Mouse (Mus musculus) midbrain, embryonic 12.5 days (tissue): ENCODE results near the gene Dnaaf3. TPM values are rescaled to one million over a fixed set of nuclear protein-coding genes. Genes with fewer than 3 reads are reported as not detected.
"Not testable (repeated sequence)": the region's sequence is repeated elsewhere in the genome, so short reads cannot be mapped to it uniquely, and the experiment has no call there.

ENCODE experiments used
- ATAC-seq: fragments of 200-750 bp; cut with Nextera tagmentation; 2 replicates; pipeline ENCODE4 v1.8.0; 2017; ENCODE audit warnings: low read depth, moderate TSS enrichment, moderate library complexity; ENCODE audit not compliant: low FRiP score
- H3K27ac ChIP-seq: fragments of 300-500 bp; sonication (generic); replicated peaks from 2 replicates; pipeline ENCODE4 v1.5.1; 2016; ENCODE audit warnings: mild to moderate bottlenecking
- H3K27me3 ChIP-seq: fragments of 300-500 bp; sonication (generic); 2 replicates; pipeline ENCODE4 v1.6.1; 2016; ENCODE audit warnings: mild to moderate bottlenecking
- H3K36me3 ChIP-seq: fragments of 300-500 bp; sonication (generic); 2 replicates; pipeline ENCODE4 v1.6.1; 2016
- H3K4me1 ChIP-seq: fragments of 300-500 bp; sonication (generic); 2 replicates; pipeline ENCODE4 v1.6.1; 2016
- H3K4me2 ChIP-seq: fragments of 300-500 bp; sonication (generic); replicated peaks from 2 replicates; pipeline ENCODE4 v1.6.1; 2016; ENCODE audit warnings: mild to moderate bottlenecking, moderate library complexity
- H3K4me3 ChIP-seq: fragments of 300-500 bp; sonication (generic); 2 replicates; pipeline ENCODE4 v1.5.1; 2016; ENCODE audit warnings: mild to moderate bottlenecking
- H3K9ac ChIP-seq: fragments of 300-500 bp; sonication (generic); replicated peaks from 2 replicates; pipeline ENCODE4 v1.6.1; 2016; ENCODE audit warnings: mild to moderate bottlenecking, moderate library complexity
- H3K9me3 ChIP-seq: fragments of 300-500 bp; sonication (generic); 2 replicates; pipeline ENCODE4 v1.6.1; 2016; ENCODE audit warnings: mild to moderate bottlenecking
- WGBS: fragments of 180-500 bp; shearing (Covaris S2); methylation state at CpG from one replicate; pipeline ENCODE4 v1.1.7; 2016; 5-methylcytosine and 5-hydroxymethylcytosine counted together
- polyA plus RNA-seq: library from polyadenylated mRNA; unstranded; fragments of >200 nt; fragmentation: Nextera tagmentation; extraction: Ambion mirVana; gene quantifications from 2 replicates; pipeline ENCODE4 v1.2.1, GENCODE M21; 2016

Gene Dnaaf3
- polyA plus RNA-seq, 1 experiment from 2014 or later, result 1.9 TPM

DNA sequence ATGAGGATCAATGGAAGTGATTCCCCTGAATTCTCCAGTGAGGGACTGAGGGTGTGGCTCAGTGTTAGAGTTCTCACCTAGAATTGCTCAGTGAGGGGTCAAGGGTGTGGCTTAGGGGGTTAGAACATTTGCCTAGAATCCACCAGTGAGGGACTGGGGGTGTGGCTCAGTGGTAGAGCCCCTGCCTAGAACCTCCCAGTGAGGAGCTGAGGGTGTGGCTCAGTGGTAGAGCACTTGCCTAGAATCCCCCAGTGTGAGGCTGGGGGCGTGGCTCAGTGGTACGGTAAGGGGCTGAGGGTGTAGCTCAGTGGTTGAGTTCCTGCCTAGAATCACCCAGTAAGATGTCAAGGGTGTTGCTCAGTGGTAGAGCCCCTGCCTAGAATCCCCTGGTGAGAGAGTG, 6.8 kb upstream of the Dnaaf3 start:
- 88% methylated on average over 2 of the region's 2 CpGs for WGBS
- 0 out of 2 replicates have a peak, but pooled peaks cover 3% of the 10 kb centered on the region for H3K36me3 ChIP-seq
- no peak overlapping the region for H3K4me2 ChIP-seq
- no peak for ATAC-seq
- H3K4me1 ChIP-seq, result no peaks in the 10 kb centered on the region
- no peak overlapping the region for H3K27ac ChIP-seq
- H3K4me3 ChIP-seq, result no peak overlapping the region
- H3K9me3 ChIP-seq, result no peaks in the 10 kb centered on the region
- no peak overlapping the region for H3K9ac ChIP-seq
- no peaks in the 10 kb centered on the region for H3K27me3 ChIP-seq

DNA sequence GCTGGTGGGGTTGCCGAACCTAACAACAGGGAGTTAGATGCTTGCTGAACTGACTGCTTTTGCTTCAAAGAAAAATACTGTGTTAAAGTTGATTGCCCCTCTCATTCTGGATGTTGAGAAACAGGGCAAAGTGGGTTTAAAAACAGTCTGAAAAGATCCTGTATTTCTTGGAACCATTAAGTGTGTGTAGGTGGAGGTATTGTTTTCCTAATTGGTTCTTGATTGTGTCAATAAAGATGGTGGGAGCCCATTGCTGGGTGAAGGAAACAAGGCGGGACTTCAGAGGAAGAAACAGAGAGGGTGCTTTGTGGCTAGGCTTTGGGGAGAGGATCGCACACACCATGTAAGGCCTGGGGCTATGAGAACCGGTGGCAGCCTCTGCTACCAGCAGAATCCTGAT, 4.9 kb upstream of the Dnaaf3 start:
- no peaks in the 10 kb centered on the region; the same call in 1 of the 2 replicates for H3K27me3 ChIP-seq
- H3K27ac ChIP-seq, result no peak overlapping the region
- WGBS, result 55% methylated on average over 4 of the region's 4 CpGs
- no peak overlapping the region for H3K4me2 ChIP-seq
- H3K4me1 ChIP-seq, result peaks cover 6% of the 10 kb centered on the region
- no peak overlapping the region for H3K9ac ChIP-seq
- H3K4me3 ChIP-seq, result no peak overlapping the region
- 0 out of 2 replicates have a peak, but pooled peaks cover 3% of the 10 kb centered on the region for H3K36me3 ChIP-seq
- no peak for ATAC-seq
- no peaks in the 10 kb centered on the region for H3K9me3 ChIP-seq

DNA sequence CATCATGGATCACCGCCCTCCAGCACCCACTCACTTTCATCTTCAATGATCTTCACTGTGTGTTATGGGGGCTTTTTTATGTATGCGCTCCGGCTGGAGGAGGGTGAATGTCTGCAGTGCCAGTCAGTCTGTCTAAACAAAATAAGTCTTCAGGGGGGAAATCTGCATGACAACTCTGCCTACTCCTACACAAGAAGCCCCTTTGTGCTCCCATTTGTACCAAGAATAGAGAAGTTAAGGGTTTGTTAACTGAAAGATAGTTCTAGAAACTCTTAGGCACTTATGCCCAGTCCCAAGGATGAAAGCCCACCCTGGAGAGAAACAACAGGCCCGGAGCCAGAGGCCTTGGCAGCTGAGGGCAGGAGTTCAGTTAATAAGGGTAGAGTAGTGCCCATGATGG, 4.1 kb upstream of the Dnaaf3 start:
- H3K27me3 ChIP-seq, result peaks cover 8% of the 10 kb centered on the region; the same call in 1 of the 2 replicates
- H3K4me2 ChIP-seq, result no peak overlapping the region
- no peaks in the 10 kb centered on the region for H3K9me3 ChIP-seq
- ATAC-seq, result no peak
- no peak overlapping the region for H3K9ac ChIP-seq
- no peak overlapping the region for H3K27ac ChIP-seq
- H3K4me1 ChIP-seq, result peaks cover 12% of the 10 kb centered on the region
- no peak overlapping the region for H3K4me3 ChIP-seq
- H3K36me3 ChIP-seq, result 0 out of 2 replicates have a peak, but pooled peaks cover 3% of the 10 kb centered on the region
- 92% methylated on average over 4 of the region's 4 CpGs for WGBS

DNA sequence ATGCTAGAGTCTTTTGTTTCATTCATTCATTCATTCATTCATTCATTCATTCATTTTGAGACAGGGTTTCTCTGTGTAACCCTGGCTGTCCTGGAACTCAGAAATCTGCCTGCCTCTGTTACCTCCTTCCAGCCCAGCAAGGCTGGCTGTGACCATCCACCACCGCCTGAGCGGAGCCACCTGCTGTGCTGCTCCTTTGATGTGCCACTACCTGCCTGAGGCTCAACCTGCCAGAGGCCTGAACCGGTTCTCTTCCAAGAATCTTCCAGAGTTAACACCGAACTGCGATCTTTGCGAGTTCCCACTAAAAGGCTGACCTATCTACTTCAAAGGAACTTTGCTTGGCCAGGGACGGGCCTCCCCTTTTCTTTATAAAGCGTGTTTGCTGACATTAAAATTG, 2.1 kb downstream of the Dnaaf3 start:
- 52% methylated on average over 8 of the region's 8 CpGs for WGBS
- ATAC-seq, H3K4me3 ChIP-seq, H3K36me3 ChIP-seq, H3K9ac ChIP-seq, H3K4me2 ChIP-seq, H3K27ac ChIP-seq, H3K9me3 ChIP-seq: not testable (repeated sequence)
- Histone ChIP-seq H3K27me3 (peaks cover 23% of the 10 kb centered on the region), H3K4me1 (peaks cover 29% of the 10 kb centered on the region)

DNA sequence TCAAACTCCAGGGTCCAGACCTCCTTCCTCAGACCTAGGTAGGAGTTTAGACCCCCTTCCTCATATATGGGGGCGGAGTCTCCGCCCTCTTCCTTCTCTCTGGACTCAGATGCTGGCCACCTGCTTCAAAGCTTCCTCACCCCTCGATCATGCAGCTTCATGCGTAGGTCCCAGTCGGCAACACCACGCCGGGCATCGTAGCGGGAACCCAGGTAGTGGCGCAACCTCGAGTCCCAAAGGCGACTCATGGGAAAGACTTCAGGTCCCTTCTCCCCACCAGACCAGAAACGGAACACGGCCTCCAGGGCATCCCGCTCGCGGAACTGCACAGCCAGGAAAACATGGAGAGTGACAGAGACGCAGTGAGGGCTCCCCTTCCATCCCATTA, 5.0 kb downstream of the Dnaaf3 start:
- Histone ChIP-seq H3K9me3 (no peaks in the 10 kb centered on the region), H3K4me1 (peaks cover 24% of the 10 kb centered on the region), H3K36me3 (no peaks in the 10 kb centered on the region), H3K4me2 (peak overlapping the region; percentile 54), H3K27ac (no peak overlapping the region), H3K27me3 (peaks cover 27% of the 10 kb centered on the region), H3K4me3 (no peak overlapping the region), H3K9ac (no peak overlapping the region)
- 0 out of 2 replicates have a peak, but pooled peaks have one; percentile 13 for ATAC-seq
- 46% methylated on average over 18 of the region's 18 CpGs for WGBS

DNA sequence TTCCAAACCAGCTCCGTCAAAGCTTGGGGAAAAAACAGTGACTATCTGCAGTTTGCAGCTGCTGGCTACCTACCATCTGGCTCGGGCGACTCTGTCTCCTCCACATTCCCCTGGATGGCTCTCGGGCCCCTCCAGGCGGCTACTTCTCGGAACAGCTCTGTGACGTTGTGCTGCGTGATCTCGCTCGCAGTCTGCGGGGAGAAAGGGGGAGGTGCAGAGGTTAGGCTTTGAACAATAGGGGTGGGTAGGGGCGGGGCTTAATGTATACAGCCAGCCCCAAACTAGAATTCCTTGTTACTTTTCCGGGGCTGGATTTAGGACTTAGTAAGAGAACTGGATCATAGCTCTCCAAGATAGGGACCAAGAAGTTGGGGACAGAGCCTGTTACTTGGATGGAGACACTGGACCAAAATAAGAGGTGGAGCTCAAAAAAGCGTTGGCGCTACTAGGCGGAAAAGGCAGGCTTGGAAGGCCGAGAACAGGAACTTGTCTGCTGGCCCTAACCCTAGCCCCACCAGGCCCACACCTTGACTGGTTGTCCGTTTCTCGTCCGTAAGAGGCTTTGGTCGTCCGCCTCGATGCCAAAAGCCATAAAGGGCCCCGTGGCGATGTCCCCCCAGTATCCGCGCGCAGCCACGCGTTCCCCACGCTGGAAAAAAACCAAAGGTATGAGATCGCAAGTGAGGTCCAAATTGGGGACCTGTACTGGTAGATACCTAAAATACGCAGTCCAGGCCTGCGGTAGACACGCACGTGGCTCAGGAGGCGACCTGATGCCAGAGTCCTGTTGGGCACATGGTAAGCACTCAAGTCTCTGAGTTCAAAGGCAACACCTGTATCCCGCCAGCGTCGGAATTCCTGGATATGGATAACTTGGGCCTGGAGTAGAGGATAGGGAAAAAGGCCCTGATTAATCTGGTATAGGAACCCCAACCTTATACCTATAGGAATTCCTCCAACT, 5.6 kb downstream of the Dnaaf3 start:
- Histone ChIP-seq H3K9ac (peak overlapping the region; percentile 52), H3K36me3 (no peaks in the 10 kb centered on the region), H3K9me3 (no peaks in the 10 kb centered on the region), H3K27ac (peak overlapping the region; percentile 2; the same call in 1 of the 2 replicates), H3K27me3 (peaks cover 27% of the 10 kb centered on the region), H3K4me2 (peak overlapping the region; percentile 54), H3K4me3 (peak overlapping the region; percentile 35), H3K4me1 (peaks cover 17% of the 10 kb centered on the region)
- ATAC-seq, result peak; percentile 95
- 24% methylated on average over 40 of the region's 40 CpGs for WGBS

DNA sequence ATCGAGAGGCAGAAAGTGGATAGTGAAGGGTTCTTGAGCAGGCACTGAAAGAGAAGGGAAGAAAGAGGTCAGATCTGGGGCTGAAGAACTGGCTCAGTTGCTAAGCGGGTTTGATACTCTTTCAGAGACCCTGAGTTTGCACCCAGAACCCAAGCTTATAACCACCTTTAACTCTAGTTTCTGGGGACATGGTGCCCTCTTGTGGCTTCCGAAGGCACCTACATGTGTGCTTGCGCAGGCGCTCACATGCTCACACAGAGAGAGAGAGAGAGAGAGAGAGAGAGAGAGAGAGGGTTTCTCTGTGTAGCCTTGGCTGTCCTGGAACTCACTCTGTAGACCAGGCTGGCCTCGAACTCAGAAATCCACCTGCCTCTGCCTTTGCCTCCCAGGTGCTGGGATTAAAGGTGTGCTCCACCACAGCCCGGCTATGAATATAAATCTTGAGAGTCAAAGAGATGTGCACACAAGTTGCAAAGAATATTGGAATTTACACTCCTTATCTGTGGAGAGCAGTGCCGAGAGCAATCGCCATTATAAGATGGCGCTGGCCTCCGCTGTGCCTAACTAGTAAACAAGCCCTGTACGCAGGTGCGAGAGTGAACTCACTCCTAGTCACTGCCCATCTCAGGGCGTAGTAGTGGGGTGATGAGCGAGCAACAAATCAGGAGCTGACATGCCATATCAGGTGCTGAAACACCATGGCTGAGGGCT, 7.9 kb downstream of the Dnaaf3 start, which contains the start of gene Tnni3:
Gene Tnni3, minus strand, starts transcription at position 18 of the 711 bp plus-strand sequence.
- not testable (repeated sequence) for H3K4me2 ChIP-seq, H3K36me3 ChIP-seq, H3K9ac ChIP-seq, H3K27ac ChIP-seq, ATAC-seq, H3K9me3 ChIP-seq, H3K4me3 ChIP-seq
- WGBS, result 71% methylated on average over 15 of the region's 15 CpGs
- peaks cover 37% of the 10 kb centered on the region for H3K27me3 ChIP-seq
- peaks cover 24% of the 10 kb centered on the region for H3K4me1 ChIP-seq

DNA sequence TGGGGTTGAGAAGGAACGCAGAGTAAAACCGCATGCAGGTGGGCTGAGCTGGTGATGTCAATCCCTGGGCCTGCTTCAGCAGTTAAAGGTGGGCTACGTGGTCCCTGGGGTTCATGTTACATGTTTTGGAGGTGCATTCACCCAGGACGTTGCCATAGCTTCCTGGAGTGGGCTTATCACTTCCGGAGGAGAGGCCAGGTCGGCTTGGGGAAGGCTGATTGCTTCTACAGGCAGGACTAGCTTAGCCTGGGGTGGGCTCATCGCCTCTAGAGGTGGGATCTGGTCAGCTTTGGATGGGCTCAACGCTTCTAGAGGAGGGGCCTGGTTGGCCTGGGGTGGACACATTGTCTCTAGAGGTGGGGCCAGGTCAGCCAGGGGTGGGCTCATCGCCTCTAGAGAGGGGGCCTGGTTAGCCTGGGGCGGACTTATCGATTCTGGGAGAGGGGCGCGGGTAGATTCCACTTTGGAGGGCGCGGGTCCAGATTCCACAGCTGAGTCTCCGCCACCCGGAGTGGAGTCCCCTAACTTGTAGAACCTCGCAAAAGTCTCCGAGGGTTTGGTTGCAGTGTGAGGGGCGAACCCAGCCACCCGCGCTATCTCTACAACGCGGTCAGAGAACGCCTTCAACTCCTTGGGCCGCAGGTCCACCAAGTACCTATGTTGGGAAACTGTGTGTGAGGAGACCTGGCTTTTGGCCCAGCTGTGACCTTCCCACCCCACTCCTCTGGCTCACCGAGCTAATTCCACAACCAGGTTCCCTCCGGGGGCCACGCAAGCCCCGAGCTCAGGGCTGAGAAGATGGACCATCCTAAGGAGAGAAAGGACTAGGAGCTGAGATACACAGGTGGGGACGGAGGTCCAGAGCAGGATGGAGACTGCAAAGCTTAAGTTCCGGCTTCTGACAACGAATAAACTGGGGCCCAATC, 8.8 kb downstream of the Dnaaf3 start:
- no peak for ATAC-seq
- Histone ChIP-seq H3K9ac (no peak overlapping the region), H3K4me2 (no peak overlapping the region), H3K27me3 (peaks cover 40% of the 10 kb centered on the region), H3K4me3 (no peak overlapping the region), H3K4me1 (peaks cover 24% of the 10 kb centered on the region), H3K9me3 (no peaks in the 10 kb centered on the region), H3K36me3 (no peaks in the 10 kb centered on the region), H3K27ac (no peak overlapping the region)
- 91% methylated on average over 33 of the region's 33 CpGs for WGBS

DNA sequence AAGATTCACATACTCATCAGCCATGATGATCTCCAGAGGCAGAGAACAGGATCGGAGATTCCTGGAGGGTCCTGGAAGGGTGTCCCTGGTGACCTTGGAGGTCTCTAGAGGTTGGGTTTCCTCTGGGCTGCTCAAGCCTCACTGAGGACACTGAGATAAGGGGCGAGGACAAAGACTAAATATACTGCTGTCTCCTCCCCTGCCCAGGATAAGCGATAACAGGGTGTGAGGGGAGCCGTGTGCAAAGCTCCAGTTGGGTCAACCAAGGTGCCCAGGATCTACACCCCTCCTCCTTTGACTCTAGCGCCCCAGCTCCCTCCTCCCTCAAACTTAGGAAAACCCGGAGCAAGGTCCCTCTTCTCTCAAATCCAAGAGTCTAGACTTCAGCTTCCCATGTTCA, 10.0 kb downstream of the Dnaaf3 start:
- Histone ChIP-seq H3K9me3 (no peaks in the 10 kb centered on the region), H3K4me1 (peaks cover 21% of the 10 kb centered on the region), H3K27me3 (peaks cover 32% of the 10 kb centered on the region), H3K36me3 (no peaks in the 10 kb centered on the region), H3K9ac (no peak overlapping the region), H3K27ac (no peak overlapping the region), H3K4me3 (no peak overlapping the region), H3K4me2 (no peak overlapping the region)
- ATAC-seq, result no peak
- WGBS, result 81% methylated on average over 6 of the region's 6 CpGs

DNA sequence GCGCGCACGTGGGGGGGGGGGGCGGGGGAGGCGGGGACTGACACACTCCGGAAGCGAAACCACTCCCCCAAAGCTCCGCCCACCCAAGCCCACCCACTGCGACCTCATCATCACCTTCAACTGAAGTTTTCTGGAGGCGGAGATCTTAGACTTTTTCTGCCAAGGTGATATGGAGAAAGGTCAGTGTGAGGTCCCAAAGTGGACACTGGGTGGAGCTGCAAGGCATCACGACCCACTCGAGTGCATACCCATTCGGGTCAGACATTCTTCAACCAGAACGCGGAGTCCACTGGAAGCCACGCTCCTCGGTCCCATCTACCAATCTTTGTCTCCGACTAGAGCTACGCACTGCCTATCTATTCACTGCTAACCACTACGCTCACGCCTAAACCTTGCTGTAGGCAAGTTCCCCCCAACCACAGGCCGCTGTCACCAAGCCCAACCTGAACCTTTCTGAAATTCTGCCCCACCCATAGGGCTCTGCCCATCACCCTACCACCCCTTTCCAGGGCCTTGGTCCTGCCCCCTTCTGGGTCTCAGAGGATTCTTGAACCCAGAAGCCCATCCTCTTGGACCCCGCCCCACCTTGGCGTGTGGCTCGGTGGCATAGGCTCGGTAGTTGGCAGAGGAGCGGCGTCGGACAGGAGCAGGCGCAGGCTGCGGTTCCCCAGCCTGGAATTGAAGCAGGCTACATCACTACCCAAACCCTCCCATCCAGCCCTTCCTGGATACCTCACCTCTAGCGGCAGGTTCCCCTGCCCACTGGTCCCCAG, 10.8 kb downstream of the Dnaaf3 start:
- ATAC-seq, result no peak
- no peak overlapping the region; the same call in 1 of the 2 replicates for H3K9ac ChIP-seq
- H3K4me3 ChIP-seq, result peak overlapping the region; percentile 22; the same call in 1 of the 2 replicates
- H3K4me2 ChIP-seq, result peak overlapping the region; percentile 48
- H3K9me3 ChIP-seq, result no peaks in the 10 kb centered on the region
- WGBS, result 36% methylated on average over 31 of the region's 32 CpGs
- H3K27me3 ChIP-seq, result peaks cover 26% of the 10 kb centered on the region
- no peak overlapping the region for H3K27ac ChIP-seq
- H3K4me1 ChIP-seq, result peaks cover 16% of the 10 kb centered on the region
- no peaks in the 10 kb centered on the region for H3K36me3 ChIP-seq

DNA sequence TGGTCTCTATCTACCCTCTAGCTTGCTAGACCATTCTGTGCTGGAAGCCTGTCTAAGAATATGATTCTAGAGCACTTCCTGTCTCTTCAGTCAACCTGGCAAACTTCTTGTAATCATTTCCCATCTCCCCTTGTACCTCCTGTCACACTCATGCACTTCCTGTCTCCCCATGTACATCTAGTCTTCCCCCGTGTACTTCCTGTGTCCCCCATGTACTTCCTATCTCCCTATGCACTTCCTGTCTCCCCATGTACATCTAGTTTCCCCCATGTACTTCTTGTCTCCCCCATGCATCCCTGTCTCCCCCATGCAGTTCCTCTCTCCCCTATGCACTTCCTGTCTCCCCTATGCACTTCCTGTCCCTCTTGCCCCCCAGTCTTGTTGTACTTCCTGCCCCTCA, 13.8 kb downstream of the Dnaaf3 start:
- Histone ChIP-seq H3K4me2 (no peak overlapping the region), H3K27ac (no peak overlapping the region), H3K9me3 (no peaks in the 10 kb centered on the region), H3K36me3 (no peaks in the 10 kb centered on the region), H3K4me1 (peaks cover 26% of the 10 kb centered on the region), H3K4me3 (no peak overlapping the region), H3K9ac (no peak overlapping the region), H3K27me3 (peaks cover 26% of the 10 kb centered on the region)
- no peak for ATAC-seq
- WGBS, result 81% methylated on average over 1 of the region's 1 CpGs
